Mouse (Mus musculus) retina, adult 2 months (tissue): ENCODE data around the gene Hsd17b1.

Experiments used
- DNase-seq: peaks from one replicate; pipeline ENCODE4 v3.0.0-alpha.2; 2012; ENCODE audit warnings: low read depth, low spot score

The Hsd17b1 gene

GRCm38 (mm10) chr11:101127075-101127474, 48.9 kb downstream of the Hsd17b1 start:
- no peak for DNase-seq

GRCm38 (mm10) chr11:101128996-101129577, 50.9 kb downstream of the Hsd17b1 start:
- DNase-seq = no peak
